Mouse (Mus musculus): ENCODE measurements around the gene Eif4g3.
A peak's percentile ranks its signal among the peaks of the same experiment; 100 is the strongest.
"Not testable (repeated sequence)": the region's sequence is repeated elsewhere in the genome, so short reads cannot be mapped to it uniquely, and the experiment has no call there.

The Eif4g3 gene

GRCm38 (mm10) chr4:137992890-137993289 is at the start of gene Eif4g3:
Gene Eif4g3, plus strand, starts transcription at chr4:137993022.
- no peak for DNase-seq

GRCm38 (mm10) chr4:137943540-137943939 is 49.3 kb upstream of the Eif4g3 start:
- DNase-seq = no peak

DNA sequence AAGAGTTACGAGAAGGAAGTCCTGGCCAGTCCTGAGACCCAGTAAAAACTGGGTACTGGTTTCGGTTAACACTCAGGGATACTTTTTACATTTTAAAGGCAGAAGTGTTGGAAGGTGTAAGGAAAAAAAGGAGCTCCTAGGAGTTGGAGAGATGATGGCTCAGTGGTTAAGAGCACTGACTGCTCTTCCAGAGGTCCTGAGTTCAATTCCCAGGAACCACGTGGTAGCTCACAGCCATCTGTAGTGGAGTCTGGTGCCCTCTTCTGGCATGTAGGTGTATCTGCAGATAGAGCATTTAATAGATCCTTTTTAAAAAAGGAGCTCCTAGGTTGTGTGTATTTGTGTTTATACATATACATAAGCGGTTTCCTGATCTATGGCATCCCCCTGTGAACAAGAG is 47.4 kb upstream of the Eif4g3 start:
- DNase-seq = no peak

DNA sequence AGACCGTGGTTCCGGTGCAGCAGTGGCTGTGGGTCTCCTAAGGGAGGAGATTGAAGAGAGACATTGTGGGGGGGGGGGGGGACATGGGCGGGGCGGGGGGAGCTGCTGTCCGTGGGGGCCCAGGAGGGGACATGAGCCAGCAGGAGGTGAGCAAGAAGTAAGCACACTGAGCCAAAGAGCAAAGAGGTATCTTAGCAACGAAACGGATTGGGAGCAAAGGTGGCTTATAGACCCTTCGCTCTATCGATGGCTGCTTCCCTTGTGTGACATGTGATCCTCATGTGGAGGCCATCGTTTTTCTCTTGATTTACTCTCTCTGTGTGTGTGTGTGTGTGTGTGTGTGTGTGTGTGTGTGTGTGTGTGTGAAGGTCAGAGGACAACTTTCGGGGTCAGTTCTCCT is 46.4 kb upstream of the Eif4g3 start:
- DNase-seq = no peak

DNA sequence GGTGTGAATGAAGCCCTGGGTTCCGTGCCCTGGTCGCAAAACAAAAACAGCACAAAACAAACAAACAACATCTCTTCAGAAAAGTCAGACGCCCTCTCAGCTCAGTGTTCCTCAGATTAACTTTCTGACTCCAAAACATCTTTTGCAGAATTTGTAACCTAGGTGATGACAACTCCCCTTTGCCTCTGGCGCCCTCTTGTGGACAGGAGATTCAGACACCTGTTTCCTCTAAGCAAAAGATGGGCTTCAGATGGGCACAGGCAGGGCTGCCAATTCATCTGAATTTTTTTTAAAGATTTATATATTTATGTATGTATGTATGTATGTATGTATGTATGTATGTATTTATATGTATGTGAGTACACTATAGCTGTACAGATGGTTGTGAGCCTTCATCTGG is 40.0 kb upstream of the Eif4g3 start:
- peak; percentile 79 for DNase-seq

DNA sequence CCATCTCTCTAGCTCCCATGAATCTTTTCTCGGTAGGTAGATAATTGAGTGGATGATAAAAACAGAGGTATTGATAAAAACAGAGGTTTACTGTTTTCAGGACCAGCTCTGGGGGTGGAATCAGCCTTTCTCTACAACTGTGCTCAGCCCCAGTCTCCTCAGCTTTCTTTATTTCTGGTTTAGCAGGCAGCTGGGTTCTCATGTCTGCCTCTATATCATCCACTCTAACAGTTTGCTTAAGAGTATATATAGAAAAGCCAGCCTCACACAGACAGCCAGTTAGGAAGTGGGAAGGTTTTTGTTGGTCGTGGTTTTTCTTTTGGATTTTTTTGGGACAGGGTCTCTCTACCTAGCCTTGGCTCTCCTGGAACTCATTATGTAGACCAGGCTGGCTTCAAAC is 38.6 kb upstream of the Eif4g3 start:
- DNase-seq = no peak

DNA sequence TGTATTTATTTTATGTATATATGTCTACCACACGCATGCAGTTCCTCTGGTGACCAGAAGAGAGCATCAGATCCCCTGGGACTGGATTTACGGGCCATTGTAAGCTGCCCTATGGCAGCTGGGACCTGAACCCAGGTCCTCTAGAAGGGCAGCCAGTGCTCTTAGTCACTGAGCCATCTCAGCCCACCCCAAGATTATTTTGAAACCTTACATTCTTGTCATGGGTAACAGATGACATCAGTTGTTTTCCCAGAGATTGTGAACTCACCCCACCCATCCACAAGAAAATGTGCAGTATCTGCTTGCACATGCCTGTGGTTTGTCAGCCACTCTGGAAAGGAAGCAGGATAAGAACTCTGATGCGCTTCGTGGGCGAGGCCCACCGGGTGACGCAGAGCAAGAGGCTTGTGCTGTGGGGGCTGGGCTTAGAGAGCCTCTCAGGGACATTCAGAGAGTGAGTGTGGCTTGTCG is 37.9 kb upstream of the Eif4g3 start:
- no peak for DNase-seq

DNA sequence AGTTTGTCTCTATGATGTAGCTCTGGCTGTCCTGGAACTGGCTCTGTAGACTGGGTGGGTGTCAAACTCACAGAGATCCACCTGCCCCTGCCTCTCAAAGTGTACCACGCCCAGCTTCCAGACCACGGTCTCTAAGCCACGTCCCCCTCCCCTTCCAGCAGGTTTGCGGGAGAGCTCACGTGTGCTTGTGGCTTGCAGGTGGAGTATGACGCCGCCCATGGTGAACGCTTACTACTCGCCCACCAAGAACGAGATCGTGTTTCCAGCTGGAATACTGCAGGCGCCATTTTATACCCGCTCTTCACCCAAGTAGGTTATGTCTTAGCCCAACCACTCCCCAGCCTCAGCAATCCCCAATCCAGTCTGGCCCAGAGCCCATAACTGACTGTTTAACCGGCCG is 36.6 kb upstream of the Eif4g3 start:
- DNase-seq = no peak

GRCm38 (mm10) chr4:137959889-137960665 is 32.7 kb upstream of the Eif4g3 start:
- no peak for DNase-seq

- DNase-seq = no peak
Observed at GRCm38 (mm10) chr4:137960757-137961156, 32.1 kb upstream of the Eif4g3 start.

DNA sequence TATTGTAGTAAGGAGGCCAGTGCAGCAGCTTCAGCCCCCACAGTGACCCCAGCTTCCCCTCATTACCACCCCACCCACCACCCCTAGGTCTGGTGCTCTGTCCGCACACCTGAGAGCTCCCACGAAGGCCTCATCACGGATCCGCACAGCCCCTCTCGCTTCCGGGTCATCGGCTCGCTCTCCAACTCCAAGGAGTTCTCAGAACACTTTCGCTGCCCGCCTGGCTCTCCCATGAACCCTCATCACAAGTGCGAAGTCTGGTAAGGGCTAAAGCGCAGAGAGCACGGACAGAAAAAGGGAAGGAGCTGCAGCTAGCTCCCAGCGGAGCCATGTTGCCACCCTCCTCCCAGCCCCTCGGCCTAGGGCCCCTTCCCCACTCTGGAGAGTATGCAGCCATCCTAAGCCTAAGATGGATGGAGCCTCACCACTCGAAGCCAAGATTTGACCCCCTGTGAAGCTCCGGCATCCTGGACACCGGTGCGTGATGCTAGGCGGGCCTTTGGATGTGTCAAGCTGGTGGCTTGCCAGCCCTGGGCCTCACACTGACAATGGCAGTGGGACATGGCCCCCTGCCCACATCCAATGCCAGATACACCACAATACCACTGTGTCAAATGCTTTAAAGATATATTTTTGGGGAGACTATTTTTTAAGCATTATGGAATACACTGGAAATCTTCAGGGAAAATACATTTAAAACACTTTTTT is 30.0 kb upstream of the Eif4g3 start:
- DNase-seq = no peak

DNA sequence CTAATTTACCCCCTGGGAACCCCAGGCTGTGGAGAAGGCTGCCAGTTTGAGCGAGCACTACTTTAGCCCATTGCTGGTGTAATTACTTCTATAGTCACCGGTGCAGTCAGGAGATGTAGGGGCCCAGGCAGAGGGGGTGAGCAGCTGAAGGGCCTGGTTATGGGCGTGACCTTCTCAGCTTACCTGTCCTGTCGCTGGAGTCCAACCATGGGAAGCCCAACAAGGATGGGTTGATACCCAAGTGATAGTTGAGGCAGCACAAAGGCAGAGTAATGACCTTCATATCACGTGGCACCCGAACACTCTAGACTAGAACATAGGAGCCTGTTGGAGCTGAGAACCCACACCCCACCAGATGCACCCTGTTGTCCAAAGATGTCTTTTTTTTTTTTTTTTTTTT is 29.4 kb upstream of the Eif4g3 start:
- DNase-seq = no peak

- DNase-seq = peak; percentile 67
Observed at GRCm38 (mm10) chr4:137963881-137964584, 28.8 kb upstream of the Eif4g3 start.

DNA sequence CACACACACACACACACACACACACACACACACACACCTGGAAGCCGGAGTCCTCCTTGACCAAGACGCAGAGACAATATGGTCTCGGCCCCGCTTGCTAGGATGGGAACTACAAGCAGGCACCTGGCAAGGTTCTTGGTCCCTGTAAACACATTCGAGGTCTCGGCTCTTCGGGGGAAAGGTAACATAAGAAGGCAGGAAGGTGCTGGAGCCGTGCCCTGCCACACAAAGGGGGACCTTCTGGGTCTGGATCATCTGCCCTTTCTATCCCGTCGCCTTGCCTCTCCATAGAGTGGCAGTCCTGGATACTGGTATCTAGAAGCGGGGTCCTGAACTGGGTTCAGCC is 28.3 kb upstream of the Eif4g3 start:
- DNase-seq = no peak

- peak; percentile 69 for DNase-seq
Observed at GRCm38 (mm10) chr4:137968203-137968602, 24.6 kb upstream of the Eif4g3 start.

GRCm38 (mm10) chr4:137970623-137971199 is 22.1 kb upstream of the Eif4g3 start:
- not testable (repeated sequence) for DNase-seq

GRCm38 (mm10) chr4:137974856-137975432 is 17.9 kb upstream of the Eif4g3 start:
- DNase-seq = not testable (repeated sequence)

DNA sequence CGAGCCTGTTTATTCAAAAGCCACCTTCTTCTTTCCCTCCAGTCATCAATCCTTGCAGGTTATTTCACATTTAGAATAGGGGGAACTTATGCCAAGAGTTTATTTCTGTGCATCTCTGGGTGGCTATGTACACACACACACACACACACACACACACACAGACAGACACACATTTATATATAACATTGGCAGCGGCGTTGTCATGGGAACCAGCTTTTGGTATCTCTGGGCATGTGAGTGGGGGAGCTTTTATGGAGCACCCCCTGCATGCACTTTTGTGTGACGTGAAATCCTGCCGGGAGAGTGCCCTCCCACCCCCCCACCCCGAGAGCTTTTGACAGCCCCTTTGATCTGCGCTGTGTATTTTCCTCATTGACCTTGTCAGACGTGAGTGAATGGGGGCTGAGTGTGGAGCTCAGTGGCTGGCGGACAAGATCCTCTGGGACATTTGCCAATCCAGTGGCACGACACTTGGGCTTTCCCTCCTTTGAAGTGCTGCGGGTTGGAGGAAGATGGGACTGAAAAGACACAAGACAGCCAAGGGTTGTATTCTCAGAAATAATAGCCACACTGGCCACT is 13.7 kb upstream of the Eif4g3 start:
- DNase-seq = not testable (repeated sequence)

DNA sequence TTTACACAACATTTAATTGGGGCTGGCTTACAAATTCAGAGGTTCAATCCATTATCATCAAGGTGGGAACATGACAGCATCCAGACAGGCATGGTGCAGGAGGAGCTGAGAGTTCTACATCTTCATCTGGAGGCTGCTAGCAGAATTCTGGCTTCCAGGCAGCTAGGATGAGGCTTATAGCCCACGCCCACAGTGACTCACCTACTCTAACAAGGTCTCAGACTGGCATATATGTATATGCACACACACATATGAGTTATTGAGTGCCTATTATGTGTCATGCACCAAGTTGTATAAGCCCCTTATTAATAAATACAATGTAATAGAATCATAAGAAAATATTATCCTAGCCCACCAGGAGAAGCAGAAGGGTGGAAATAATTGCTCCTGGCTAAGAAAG is 10.0 kb upstream of the Eif4g3 start:
- no peak for DNase-seq

DNA sequence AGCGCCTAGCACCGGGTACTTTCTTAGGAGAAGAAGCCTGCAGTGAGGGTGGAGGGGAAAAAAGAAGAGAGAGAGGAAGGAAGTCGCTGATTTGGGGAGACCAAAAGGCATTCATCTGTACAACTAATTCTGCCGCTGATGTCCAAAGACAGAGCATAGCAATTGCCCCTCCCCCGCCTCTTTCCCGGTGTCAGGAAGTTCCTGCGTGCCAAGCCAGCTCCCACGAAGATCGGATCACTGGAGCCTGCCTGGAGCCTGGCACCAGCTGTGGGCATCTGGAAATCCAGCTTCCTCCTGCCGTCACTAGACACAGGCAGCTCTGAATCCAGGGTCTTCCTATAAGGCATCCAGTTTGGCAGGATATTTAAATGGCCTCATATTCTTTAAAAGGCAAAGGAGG is 8.6 kb upstream of the Eif4g3 start:
- no peak for DNase-seq

GRCm38 (mm10) chr4:137984746-137985145 is 8.1 kb upstream of the Eif4g3 start:
- no peak for DNase-seq

GRCm38 (mm10) chr4:137989426-137989825 is 3.4 kb upstream of the Eif4g3 start:
- DNase-seq = no peak

DNA sequence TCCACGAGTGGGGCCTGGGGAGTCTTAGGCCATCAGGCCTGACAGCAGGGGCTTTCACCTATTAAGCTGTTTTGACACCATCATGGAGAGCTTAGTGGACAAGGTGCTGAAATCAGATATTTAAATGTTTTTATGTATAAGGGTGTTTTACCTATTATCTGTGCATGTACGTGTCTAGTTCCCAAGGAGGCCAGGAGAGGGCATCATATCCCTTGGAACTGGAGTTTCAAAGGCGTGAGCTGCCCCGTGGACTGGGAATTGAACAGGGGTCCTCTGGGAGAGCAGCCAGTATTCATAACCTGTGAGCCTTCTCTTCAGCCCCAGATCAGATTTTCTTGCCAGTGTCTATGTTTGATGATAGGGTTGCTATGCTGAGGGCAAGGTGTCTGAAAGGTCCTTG is 2.4 kb upstream of the Eif4g3 start:
- DNase-seq = no peak
